Mouse (Mus musculus) megakaryocyte-erythroid progenitor cell, adult 5 weeks (primary cell): ENCODE results near the gene Dio2. TPM values are rescaled to one million over a fixed set of nuclear protein-coding genes. Genes with fewer than 3 reads are reported as not detected.

Experiments used
- polyA plus RNA-seq: library from polyadenylated mRNA; stranded (reverse); fragments of >175 nt; gene quantifications from 2 replicates; pipeline ENCODE4 v1.2.3, GENCODE M21; 2012

Gene Dio2
- polyA plus RNA-seq: 0.36 and 0.97 TPM in 2 replicates

DNA sequence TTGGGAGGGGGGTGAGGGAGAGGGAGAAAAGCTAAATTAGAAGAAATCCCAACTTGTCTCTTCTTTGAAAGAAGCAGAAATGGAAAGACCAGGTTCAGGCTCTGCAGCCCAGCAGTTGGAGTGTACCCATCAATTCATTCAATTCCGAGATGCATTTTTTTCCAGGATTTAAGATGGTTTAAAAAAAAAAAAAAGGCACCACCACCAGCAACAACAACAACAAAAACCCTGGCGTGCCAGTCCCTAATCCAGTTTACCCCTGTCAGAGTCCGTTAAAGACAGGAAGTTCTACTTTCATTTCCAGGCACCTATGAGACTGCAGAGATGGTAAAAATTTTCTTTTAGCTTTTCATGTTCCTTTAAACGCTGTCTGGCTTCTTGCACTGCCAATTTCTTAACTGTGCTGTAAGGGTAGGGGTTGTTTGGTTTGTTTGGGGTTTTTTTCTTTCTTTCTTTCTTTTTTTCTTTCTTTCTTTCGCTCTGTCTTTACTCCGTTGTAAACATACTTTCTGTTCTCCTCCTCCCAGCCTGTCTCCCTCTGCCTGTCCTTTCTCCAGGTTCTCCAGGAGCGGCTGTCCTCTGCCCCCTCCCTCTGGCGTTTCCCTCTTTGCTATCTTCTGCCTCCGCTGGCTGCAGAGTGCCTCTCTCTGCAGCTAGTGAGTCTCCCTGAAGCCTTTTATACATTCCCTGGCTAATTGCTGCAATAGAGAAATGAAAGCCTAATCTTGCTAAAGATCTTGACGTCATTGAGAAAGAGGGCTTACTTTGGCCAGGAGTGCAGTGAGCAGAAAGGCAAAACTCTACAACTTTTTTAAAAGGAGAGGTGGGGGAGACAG is at the start of gene Dio2:
Gene Dio2, minus strand, starts transcription at position 51 of the 836 bp plus-strand sequence.

